Mouse (Mus musculus): ENCODE data around the gene Pou4f2.

DNA sequence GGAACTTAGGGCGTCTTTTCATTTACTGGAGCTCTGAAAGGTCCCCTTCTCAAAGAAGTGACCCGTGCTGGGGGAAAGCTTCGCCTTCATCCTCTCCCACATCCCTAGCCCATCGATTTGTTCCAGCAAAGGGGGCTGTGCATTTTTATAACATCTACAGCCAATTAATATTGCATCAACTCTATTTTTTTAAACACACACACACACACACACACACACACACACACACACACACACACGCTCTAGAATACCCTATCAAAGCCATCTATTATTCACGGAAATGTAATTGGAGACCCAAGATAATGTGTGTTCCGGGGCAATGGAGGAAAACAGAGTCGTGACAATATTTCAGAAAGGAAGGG lies 8.7 kb downstream of the Pou4f2 start:
- TF ChIP-seq POLR2A (IDR thresholded peaks at IDR 0.05; ENCODE audit: low read depth, low read length): no peak
- no peak for TF ChIP-seq CTCF (IDR thresholded peaks at IDR 0.05; ENCODE audit: extremely low read depth, insufficient read depth, insufficient read length, insufficient replicate concordance)
